Mouse (Mus musculus): Measurements from ENCODE around the gene AC192777.2. TPM values are rescaled to one million over a fixed set of nuclear protein-coding genes. Genes with fewer than 3 reads are reported as not detected.

Gene AC192777.2
- not detected in 2 replicates for total RNA-seq (2023)

DNA sequence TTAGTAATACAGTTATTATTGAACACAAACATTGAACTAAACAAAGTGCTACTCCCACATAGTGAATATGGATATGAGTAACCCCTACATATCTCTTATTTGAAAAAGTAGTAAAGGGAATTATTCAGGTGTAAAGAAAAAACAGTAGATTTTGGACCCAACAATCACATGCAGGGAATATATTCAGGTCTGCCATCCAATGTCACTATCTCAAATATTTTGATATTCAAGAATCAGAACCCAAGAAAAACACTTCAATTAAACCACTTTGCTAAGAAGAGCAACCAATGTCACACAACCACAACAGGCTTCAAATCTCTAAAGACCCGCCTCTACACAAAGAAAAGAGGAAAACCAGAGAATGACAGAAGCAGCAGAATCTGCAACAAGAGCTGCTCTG is at the start of gene AC192777.2:
Gene AC192777.2, plus strand, starts transcription at position 301 of the 400 bp plus-strand sequence.

Other genes starting within 250 kb of the AC192777.2 start
- not detected in 2 replicates for gene Esp38, start 144.9 kb upstream of the AC192777.2 start, total RNA-seq (2023)
- gene Pgk2, start 113.2 kb downstream of the AC192777.2 start, total RNA-seq (2023), result not detected in 2 replicates
- not detected in 2 replicates for gene Crisp3, start 146.8 kb downstream of the AC192777.2 start, total RNA-seq (2023)
- not detected in 2 replicates for gene Crisp1, start 223.8 kb downstream of the AC192777.2 start, total RNA-seq (2023)

Measured in neutrophil, adult 65 days (primary cell).